Mouse (Mus musculus) embryonic fibroblast, embryonic 13.5 days (primary cell): ENCODE data around the gene Pip4k2c.
A peak's percentile ranks its signal among the peaks of the same experiment; 100 is the strongest.

Experiments
- CTCF ChIP-seq: IDR thresholded peaks from 2 replicates; pipeline ENCODE4 v1.5.1; 2011; ENCODE audit warnings: mild to moderate bottlenecking, control low read depth, low read length, moderate library complexity, borderline replicate concordance; ENCODE audit not compliant: insufficient read depth
- POLR2A ChIP-seq: IDR thresholded peaks from 2 replicates; pipeline ENCODE4 v1.6.1; 2011; ENCODE audit warnings: low read depth, mild to moderate bottlenecking, control low read depth, low read length, moderate library complexity

DNA sequence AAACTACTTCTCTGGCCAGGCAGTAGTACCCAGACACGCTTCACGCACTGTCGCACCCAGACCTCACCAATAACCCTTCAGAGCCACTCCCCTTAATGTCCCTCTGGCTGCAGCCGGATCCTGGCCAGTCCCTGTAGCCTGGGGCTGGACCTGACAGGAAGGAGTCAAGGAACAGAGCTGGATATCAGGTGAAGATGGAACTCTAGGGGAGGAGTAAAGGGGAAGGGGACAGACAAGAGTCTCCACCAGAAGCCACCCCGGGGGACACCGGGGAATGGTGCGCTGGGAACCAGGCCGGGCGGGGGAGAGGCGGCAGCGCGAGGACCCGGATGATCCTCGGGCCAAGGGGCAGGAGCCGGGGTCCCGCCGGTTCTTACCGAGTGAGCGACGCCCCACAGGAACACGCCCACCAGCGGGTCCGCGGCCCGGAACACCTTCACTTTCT, 402 bp downstream of the Pip4k2c start:
- TF ChIP-seq CTCF (no peak), POLR2A (0 out of 2 replicates have a peak, but pooled peaks have one; percentile 7)
